Mouse (Mus musculus) urinary bladder, adult 2 months (tissue): ENCODE data around the gene Ginm1. TPM values are rescaled to one million over a fixed set of nuclear protein-coding genes. Genes with fewer than 3 reads are reported as not detected.

Experiments
- polyA plus RNA-seq: library from polyadenylated mRNA; depleted of rRNA; stranded (reverse); fragments of >200 nt; gene quantifications from 2 replicates; pipeline ENCODE4 v1.2.3, GENCODE M21; 2012; rRNA removed

Gene Ginm1
- polyA plus RNA-seq, 1 experiment = 82.6 TPM

Other genes starting within 250 kb of the Ginm1 start
- 2.7 and 3.2 TPM in 2 replicates for gene Lrp11, start 203.0 kb downstream of the Ginm1 start, polyA plus RNA-seq
- gene Nup43, start 125.3 kb downstream of the Ginm1 start, polyA plus RNA-seq = 10.2 and 12.4 TPM in 2 replicates
- gene Pcmt1, start 111.7 kb downstream of the Ginm1 start, polyA plus RNA-seq = 61.0 and 67.5 TPM in 2 replicates
- 17.4 and 17.6 TPM in 2 replicates for gene Lats1, start 111.6 kb downstream of the Ginm1 start, polyA plus RNA-seq
- gene Katna1, start 66.8 kb downstream of the Ginm1 start, polyA plus RNA-seq = 16.2 and 19.4 TPM in 2 replicates
- gene Ppil4, start 67 bp upstream of the Ginm1 start, polyA plus RNA-seq = 14.8 and 19.9 TPM in 2 replicates
- 0.28 and 0.44 TPM in 2 replicates for gene Zc3h12d, start 39.6 kb upstream of the Ginm1 start, polyA plus RNA-seq
- 35.7 and 49.9 TPM in 2 replicates for gene Tab2, start 163.4 kb upstream of the Ginm1 start, polyA plus RNA-seq